Mouse (Mus musculus) spleen, adult 2 months (tissue): ENCODE data around the gene Katnb1.

Experiments used
- CTCF ChIP-seq: fragments of 200-500 bp; IDR thresholded peaks from 2 replicates; pipeline ENCODE4 v1.5.1; 2011; ENCODE audit warnings: mild to moderate bottlenecking, inconsistent platforms; ENCODE audit not compliant: insufficient read depth, insufficient read length, insufficient replicate concordance; ENCODE audit errors: extremely low read depth
- POLR2A ChIP-seq: fragments of 200-500 bp; IDR thresholded peaks from 2 replicates; pipeline ENCODE4 v1.6.1; 2011; ENCODE audit warnings: low read depth, low read length, inconsistent platforms

GRCm38 (mm10) chr8:95044811-95045210 lies 36.2 kb upstream of the Katnb1 start:
- TF ChIP-seq CTCF (no peak), POLR2A (no peak)
